Mouse (Mus musculus) left cerebral cortex, adult 8-10 months (tissue): ENCODE results near the gene Slit3. TPM values are rescaled to one million over a fixed set of nuclear protein-coding genes. Genes with fewer than 3 reads are reported as not detected.

ENCODE experiments used
- DNase-seq, 2 experiments: peaks; one replicate each; pipeline ENCODE4 v3.0.0; 2022; ENCODE audit warnings: low spot score in 2 of 2
- total RNA-seq, 4 experiments: library from RNA; stranded (reverse); gene quantifications; 2 replicates each; pipeline ENCODE4 v1.2.4; 2022

Slit3 gene
- total RNA-seq, 4 experiments from 2014 or later: 41.7 to 49.2 (median 48.2) TPM

DNA sequence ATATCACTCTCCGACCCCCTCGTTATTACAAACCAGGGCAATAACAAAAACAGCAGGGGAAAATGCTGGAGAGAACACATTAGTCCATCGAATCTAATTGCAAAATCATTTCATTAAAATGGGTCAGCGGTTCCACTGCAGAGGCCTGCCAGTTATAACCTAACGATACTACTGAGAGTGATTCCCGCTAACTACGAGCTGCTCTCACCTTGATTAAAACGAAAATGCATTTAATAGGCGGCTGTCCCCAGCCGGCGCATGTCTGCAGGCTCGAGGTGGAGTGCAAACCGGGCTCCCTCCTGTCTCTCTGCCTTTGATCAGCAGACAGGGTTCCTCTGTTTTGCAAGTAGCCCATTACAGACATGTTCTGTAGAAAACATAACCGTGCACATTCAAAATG is 498.4 kb downstream of the Slit3 start:
- DNase-seq: no peak

- DNase-seq: no peak
Observed at GRCm38 (mm10) chr11:35622736-35623135, 501.7 kb downstream of the Slit3 start.

DNA sequence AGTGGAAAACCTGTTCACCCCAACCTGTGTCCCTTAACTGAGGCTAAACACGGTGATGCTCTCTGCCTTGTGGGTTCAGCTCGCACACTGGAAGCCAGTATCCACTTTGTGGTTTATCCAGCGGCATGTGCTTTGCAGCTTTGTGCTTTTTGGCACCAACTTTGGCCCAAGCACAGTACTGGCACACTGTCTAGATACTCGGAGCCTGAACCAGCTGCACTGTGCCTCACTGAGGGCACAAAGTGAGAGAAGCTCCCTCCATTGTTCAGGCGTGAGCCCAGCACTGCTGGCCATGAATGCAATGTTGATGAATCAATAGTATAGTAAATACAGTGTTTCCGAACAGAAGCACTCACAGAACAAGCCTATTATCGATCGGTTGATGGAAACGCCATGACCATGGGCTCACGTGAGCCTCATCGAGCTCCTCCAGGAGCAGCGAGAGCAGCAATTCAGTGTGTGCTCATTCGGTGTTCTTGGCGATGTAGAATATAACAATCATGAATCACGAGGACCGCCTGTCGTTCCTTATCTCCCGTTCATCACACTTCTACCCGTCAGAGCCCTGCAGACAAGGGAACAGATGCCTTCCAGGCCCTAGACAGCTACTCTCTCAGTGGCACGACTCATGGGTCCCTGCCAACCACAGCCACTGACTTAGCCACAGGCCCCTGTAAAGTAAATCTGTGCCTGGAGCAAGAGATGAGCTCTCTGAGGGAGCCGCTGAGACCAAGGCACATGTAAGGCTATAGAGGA is 503.7 kb downstream of the Slit3 start:
- DNase-seq: no peak

DNA sequence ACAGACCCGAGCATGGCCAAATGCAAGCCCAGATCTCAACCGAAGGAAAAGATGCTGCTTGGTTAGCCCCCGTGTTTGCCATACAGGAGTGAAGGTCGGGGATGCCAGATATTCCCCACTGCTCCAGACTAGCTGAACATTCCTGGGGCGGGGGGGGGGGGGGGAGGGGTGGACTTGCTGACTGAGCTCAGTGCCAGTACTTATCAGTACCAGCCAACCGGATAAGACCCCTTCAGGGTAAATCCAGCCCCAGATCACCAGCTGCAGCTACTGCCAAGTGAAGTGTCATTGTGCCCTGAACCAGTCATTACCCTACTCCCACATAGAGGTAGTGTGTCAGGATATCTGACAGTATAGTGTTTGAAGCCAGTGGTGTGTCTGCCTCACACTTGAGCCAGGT is 504.6 kb downstream of the Slit3 start:
- DNase-seq: no peak

DNA sequence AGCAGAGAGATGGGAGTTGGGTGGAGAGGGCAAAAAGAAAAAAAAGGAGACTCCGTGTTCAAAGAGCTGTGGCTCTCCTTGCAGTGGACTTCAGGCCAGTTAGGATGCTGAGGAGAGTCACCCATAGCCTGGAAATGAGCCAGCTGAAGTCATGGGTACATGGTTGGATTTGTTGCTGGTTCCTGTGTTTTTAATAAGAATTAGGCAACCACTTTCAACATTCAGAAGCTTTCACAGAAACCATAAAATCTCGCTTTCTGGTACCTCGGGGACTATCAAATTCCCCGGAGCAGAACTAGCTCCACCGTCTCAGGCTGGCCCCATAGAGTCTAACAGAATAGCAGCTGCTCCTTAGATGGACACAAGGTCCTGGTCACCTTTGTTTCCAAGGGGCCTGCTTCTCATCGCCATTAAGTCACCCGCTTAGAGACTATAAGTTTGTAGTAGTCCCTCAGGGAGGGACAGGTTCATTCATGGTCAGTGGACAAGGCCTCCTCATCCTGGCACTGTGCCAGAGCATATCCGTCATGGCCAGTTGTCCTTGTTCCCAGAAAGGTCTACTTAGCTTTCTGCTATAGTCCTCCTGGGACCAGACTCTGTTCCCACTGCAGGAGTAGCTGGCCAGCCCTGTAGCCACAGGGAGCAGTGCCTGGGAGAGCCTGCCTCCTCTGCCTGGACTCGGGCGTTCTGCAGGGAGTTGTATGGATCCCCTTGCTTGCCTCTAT is 505.3 kb downstream of the Slit3 start:
- DNase-seq: no peak

DNA sequence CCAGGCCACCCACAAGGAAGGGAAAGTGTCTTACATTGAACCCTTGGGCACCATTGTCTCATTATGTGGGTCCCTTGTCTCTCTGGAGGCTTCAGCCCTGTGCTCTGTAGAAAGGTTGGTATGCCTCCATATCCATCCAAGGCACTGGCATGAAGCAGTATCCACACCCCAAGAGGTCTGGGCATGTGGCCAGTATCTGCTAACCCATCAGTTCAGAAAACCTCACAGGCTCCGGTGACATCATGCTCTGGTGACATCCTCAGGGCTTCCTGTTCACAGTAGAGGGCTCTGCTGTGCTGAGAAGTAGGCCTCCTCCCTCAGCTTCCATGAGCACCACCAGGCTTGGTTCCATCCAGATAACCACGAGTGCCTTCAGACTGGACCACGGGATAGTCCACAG is 506.8 kb downstream of the Slit3 start:
- no peak for DNase-seq

DNA sequence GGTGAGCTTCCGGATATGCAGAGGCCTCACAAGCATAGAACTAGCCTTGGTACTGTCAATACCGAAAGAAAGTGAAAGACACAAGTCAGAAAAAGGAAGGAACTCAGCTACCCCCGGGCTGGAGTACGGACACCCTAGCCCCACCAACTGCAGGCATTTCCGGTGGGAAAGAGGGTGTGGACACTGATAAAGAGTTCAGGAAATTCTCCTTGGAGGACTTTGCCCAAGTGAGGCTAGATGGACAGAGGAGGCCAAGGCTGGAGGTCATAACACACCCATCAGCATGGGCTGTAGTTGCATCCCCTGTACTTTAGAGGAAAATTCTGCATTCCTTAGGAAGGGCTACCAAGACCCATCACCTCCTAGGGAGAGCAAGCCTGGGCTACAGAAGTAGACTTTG is 511.2 kb downstream of the Slit3 start:
- no peak for DNase-seq

DNA sequence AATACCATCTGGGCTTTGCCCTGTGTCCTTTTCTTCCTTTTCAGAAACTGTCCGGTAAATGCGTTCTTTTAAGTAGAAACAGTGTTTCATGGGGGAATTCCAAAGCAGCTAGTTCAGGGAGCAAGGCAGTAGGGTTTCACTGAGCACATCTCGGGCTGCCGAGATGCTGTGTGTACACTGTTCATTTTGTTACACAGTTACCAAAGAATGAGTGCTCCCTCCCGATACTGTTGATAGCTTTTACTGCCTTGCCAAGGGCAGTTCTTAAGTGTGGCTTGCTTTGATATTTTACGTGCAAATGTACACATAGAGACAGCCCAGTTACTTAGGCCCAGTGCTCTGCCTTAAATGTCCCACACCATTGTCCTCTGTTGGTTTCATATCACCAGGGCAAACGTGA is 516.1 kb downstream of the Slit3 start:
- no peak for DNase-seq

- no peak for DNase-seq
Observed at GRCm38 (mm10) chr11:35638862-35639384, 517.9 kb downstream of the Slit3 start.

- no peak for DNase-seq
Observed at GRCm38 (mm10) chr11:35639428-35639827, 518.4 kb downstream of the Slit3 start.

DNA sequence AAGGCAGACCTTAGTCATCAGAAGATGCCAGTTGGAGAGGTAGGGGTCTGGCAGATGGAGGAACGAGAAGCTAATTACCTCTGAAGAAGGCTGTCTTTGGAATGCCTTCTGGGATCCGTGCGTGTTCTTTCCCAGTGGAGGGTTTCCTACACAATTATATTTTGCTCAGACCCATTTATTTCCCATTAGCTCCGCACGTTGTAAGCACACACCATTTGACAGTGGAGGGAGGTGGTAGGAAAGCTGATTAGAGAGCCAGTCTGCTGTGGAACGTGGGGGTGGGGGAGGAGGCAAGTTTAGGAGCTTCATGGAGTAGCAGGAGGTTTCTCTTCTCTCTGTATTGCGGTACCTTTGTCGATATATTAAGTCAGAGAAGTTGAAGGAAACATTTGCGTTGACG is 530.3 kb downstream of the Slit3 start:
- DNase-seq: no peak

GRCm38 (mm10) chr11:35655836-35656235 is 534.8 kb downstream of the Slit3 start:
- no peak for DNase-seq

DNA sequence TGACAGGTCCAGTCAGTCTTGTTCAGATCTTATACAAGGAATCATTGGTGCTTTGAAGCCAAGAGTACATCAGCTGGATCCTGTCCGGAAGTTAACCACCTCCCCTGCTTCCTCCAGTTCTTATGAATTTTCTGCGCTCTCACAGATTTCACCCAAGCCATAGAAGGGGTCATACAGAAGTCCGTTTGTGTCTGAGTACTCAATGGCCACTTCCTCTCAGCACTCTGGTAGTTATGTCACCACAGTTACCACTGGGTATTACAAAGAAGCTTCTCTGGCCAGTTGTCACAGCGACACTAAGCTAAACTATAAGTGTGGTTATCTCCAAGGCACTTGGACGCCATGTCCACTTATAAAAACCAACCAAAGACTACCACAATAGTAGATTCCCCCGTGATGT is 536.6 kb downstream of the Slit3 start:
- DNase-seq: no peak

DNA sequence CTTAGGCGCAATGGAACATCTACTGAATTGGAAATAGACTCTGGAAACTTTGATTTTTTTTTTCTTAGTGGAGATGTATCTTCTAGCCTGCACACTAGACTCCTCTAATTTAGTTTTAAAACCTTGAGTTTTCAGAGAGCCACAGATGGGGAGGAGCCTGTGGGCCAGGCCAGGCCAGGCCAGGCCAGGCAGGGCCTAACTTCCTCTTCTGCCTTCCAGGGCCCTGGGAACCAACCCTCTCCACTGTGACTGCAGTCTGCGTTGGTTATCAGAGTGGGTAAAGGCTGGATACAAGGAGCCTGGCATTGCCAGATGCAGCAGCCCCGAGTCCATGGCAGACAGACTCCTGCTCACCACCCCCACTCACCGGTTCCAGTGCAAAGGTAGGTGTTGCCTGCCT is 539.9 kb downstream of the Slit3 start:
- no peak for DNase-seq

GRCm38 (mm10) chr11:35662945-35663344 is 541.9 kb downstream of the Slit3 start:
- no peak for DNase-seq

GRCm38 (mm10) chr11:35663661-35664060 is 542.6 kb downstream of the Slit3 start:
- DNase-seq: no peak

DNA sequence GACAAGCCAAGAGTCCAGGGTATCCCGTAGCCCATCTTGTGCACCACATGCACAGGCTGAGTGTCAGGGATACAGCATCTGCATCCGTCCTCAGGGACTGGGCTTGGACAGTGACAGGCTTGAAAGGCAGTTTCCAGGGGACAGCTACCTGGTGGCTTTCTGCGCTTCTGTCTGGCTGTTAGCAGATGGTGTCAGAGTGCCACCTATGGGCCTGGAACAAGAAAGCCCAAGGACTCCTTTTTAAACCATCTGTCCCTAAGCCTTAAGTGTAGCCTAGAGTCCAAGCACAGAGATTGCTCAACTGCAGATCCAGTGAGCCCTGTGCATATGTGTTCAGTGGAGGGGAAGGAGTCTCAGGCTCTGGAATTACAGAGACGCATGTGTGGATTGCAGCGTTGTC is 544.0 kb downstream of the Slit3 start:
- no peak for DNase-seq

DNA sequence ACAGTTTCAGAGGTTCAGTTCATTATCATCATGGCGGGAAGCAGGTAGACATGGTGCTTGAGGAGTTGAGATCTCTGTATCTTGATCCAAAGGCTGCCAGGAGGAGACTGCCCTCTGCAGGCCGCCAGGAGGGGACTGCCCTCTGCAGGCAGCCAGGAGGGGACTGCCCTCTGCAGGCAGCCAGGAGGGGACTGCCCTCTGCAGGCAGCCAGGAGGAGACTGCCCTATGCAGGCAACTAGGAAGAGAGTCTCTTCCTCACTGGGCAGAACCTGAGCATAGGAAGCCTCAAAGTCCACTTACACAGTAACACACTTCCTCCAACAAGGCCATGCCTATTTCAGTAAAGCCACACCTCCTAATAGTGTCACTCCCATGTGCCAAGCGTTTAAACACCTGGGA is 546.4 kb downstream of the Slit3 start:
- no peak for DNase-seq

DNA sequence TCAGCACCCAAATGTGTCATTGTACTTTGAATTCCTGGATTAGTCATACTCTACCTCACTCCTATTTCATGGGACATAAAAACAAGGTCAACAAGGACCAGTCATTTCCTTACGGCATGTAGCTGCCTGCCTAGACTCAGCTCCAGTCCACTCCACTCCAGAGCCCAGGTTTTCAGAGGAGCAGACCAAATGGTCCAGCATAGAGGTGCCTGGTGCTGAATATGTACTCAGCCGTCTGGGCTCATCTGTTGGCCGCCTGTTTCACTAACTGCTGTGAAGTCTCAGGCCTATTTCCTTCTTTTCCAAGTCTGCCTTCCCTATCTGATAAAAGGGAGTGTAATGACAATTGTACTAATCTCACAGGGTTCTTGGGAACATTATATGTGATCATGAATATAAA is 547.1 kb downstream of the Slit3 start:
- no peak for DNase-seq

DNA sequence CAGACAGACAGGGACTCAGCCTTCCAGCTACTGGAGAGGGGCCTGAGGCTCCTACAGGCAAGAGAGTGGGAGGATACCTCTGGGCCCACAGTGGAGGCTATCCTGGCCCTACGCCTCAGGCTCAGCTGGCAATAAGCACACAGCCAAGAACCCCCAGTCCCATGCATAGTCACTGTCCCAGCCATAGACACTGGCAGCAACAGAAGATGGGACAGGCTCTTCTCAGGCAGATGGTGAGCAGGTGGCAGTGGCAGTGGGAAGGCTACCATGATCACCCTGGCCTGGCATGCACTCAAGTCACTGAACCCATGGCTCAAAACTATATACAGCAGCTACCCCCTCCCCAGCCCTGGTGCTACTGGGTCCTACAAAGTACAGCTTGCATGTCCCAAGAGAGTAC is 547.7 kb downstream of the Slit3 start:
- DNase-seq: peak in 1 of 2 experiments; percentile 44

GRCm38 (mm10) chr11:35669536-35669935 is 548.5 kb downstream of the Slit3 start:
- no peak for DNase-seq

DNA sequence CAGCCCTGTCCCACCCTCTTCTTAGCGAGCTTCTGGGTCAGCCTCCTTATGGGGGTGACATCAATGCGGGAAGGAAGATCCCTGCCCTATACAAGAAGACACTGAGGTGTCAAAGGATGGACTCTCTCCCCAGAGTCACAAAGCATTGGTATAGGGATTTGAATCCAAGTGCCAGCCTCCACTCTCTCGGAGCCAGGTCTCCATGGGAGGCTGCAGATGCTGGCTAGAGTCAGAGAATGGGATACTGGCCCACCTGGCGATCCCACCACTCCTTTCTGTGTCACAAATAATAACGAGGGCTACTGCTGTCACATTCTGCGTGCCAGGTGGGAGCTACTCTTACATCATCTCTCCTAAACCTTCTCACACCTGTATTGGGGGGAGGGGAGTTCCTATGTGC is 549.2 kb downstream of the Slit3 start:
- DNase-seq: no peak

DNA sequence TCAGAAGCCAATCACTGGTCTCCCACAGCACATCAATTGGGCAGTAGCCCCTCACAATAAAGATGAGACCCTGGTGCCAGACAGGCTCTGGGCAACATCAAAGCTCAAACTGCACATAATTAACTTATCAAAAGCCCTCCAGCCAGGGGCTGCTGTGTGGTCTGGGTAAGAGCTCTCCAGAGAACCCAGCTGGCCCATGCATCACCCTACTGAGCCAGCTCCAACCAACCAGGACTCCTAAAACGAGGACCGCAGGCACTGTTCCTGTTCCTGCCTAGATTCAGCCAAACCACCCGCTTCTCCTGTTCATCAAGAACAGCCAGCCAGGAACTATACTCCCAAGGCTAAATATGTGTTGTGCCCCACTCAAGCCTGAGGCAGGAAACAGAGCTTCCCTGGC is 549.7 kb downstream of the Slit3 start:
- DNase-seq: no peak
